Mouse (Mus musculus) erythroblast, embryonic 14.5 days (primary cell): ENCODE data around the gene Cd2bp2.

Experiments
- GATA1 ChIP-seq: IDR thresholded peaks from 2 replicates; pipeline ENCODE4 v1.6.1; 2012; ENCODE audit warnings: low read length, inconsistent platforms, mixed read lengths
- TAL1 ChIP-seq: IDR thresholded peaks from 3 replicates; pipeline ENCODE4 v1.6.1; 2012; ENCODE audit warnings: low read length, inconsistent platforms, mixed read lengths

- TF ChIP-seq TAL1 (no peak), GATA1 (no peak)
These were observed 12.0 kb downstream of the Cd2bp2 start for GRCm38 (mm10) chr7:127183828-127184227.
